Mouse (Mus musculus) heart, embryonic 11.5 days (tissue): ENCODE measurements around the gene Dazap2. TPM values are rescaled to one million over a fixed set of nuclear protein-coding genes. Genes with fewer than 3 reads are reported as not detected.

ENCODE experiments used
- ATAC-seq: fragments of 200-750 bp; cut with Nextera tagmentation; replicated peaks from 2 replicates; pipeline ENCODE4 v1.8.0; 2017; ENCODE audit warnings: moderate library complexity; ENCODE audit not compliant: insufficient number of reproducible peaks, low FRiP score, low TSS enrichment
- H3K27ac ChIP-seq: fragments of 300-500 bp; sonication (generic); 2 replicates; pipeline ENCODE4 v1.5.1; 2014; ENCODE audit warnings: mild to moderate bottlenecking, low read depth, low read length
- H3K27me3 ChIP-seq: fragments of 300-500 bp; sonication (generic); 2 replicates; pipeline ENCODE4 v1.6.1; 2014; ENCODE audit warnings: mild to moderate bottlenecking, low read length, mixed read lengths; ENCODE audit not compliant: control insufficient read depth, insufficient read depth
- H3K36me3 ChIP-seq: fragments of 300-500 bp; sonication (generic); 2 replicates; pipeline ENCODE4 v1.6.1; 2014; ENCODE audit warnings: mild to moderate bottlenecking, low read length, moderate library complexity, mixed read lengths; ENCODE audit not compliant: control insufficient read depth, insufficient read depth
- H3K4me1 ChIP-seq: fragments of 300-500 bp; sonication (generic); 2 replicates; pipeline ENCODE4 v1.6.1; 2014; ENCODE audit warnings: low read length; ENCODE audit not compliant: control insufficient read depth, insufficient read depth
- H3K4me2 ChIP-seq: fragments of 300-500 bp; sonication (generic); 2 replicates; pipeline ENCODE4 v1.6.1; 2014; ENCODE audit warnings: mild to moderate bottlenecking, moderate library complexity
- H3K4me3 ChIP-seq: fragments of 300-500 bp; sonication (generic); 2 replicates; pipeline ENCODE4 v1.5.1; 2014; ENCODE audit warnings: low read depth, low read length
- H3K9ac ChIP-seq: fragments of 300-500 bp; sonication (generic); 2 replicates; pipeline ENCODE4 v1.6.1; 2014; ENCODE audit warnings: mild to moderate bottlenecking, low read depth, low read length, moderate library complexity
- H3K9me3 ChIP-seq: fragments of 300-500 bp; sonication (generic); replicated peaks from 2 replicates; pipeline ENCODE4 v1.6.1; 2016; ENCODE audit warnings: low read length; ENCODE audit not compliant: control insufficient read depth
- WGBS: fragments of 180-500 bp; shearing (Covaris S2); extraction: QIAGEN DNeasy Blood & Tissue Kit; methylation state at CpG from one replicate; pipeline ENCODE4 v1.1.7; 2014; ENCODE audit not compliant: insufficient replicate concordance; 5-methylcytosine and 5-hydroxymethylcytosine counted together
- polyA plus RNA-seq: library from polyadenylated mRNA; unstranded; fragments of >200 nt; fragmentation: Nextera tagmentation; extraction: Ambion mirVana; gene quantifications from 2 replicates; pipeline ENCODE4 v1.2.1, GENCODE M21; 2014

The Dazap2 gene
- polyA plus RNA-seq, 1 experiment from 2014 or later, result 233 TPM

DNA sequence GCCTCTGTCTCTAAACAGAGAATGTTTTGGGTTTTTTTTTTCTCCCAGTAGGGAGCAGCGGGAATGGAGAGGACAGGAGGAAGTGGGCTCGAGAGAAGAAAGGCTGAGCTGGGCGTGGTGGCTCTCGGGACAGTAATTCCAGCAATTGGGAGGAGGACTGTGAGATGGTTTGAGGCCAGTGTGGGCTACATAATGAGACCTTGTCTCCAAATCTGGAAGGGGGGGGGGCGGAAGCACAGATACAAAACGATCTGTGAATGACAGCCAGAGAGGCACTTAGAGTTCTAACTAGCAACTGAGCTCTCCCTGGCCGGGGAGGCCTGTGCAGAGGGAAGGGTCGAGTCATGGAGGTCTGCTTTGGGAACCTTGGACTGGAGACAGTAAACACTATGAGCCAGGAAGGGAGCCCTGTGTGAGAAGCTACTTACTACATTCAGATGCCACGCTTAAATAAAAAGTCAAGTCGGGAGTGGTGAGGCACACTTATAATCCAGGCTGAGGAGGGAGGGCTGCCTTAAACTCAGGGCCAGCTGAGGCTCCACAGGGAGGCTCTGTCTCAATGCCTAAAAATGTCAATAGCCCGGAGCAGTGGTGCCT, 12.7 kb downstream of the Dazap2 start:
- WGBS, result 8% methylated on average over 11 of the region's 11 CpGs
- H3K27ac ChIP-seq, result peak overlapping the region; percentile 32; the same call in 1 of the 2 replicates

DNA sequence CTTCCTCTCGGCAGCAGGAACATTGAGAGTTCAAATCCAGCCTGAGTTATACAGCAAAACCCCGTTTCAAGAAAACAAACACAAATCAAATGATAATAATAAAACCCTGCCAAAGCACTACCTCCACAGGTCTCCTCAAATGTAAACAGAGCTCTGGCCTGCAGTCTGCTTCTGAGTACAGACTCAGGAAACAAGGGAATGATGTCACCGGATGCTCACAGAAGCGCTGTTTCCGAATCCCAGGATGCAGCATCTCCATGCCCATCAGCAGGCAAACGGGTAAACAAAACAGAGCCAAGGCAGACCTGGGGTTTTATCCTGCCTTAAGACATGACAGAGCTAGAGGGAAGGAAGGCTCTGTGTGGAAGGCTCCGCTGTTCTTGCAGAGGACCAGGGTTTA, 13.6 kb downstream of the Dazap2 start:
- Histone ChIP-seq H3K9ac (no peak overlapping the region), H3K9me3 (no peaks in the 10 kb centered on the region), H3K4me1 (peaks cover 7% of the 10 kb centered on the region), H3K27ac (0 out of 2 replicates have a peak overlapping the region, but pooled peaks have one; percentile 35), H3K27me3 (no peaks in the 10 kb centered on the region), H3K4me3 (no peak overlapping the region), H3K36me3 (no peaks in the 10 kb centered on the region), H3K4me2 (no peak overlapping the region)
- no peak for ATAC-seq
- WGBS, result 45% methylated on average over 7 of the region's 7 CpGs

More for the DNA sequence above, 12.7 kb downstream of the Dazap2 start:
- Histone ChIP-seq H3K27me3 (no peaks in the 10 kb centered on the region), H3K4me1 (peaks cover 7% of the 10 kb centered on the region), H3K36me3 (no peaks in the 10 kb centered on the region), H3K9me3 (no peaks in the 10 kb centered on the region), H3K4me2 (peak overlapping the region; percentile 37), H3K4me3 (no peak overlapping the region), H3K9ac (no peak overlapping the region)
- no peak for ATAC-seq

- Histone ChIP-seq H3K9ac (no peak overlapping the region), H3K36me3 (no peaks in the 10 kb centered on the region), H3K4me3 (no peak overlapping the region), H3K27ac (no peak overlapping the region), H3K4me2 (no peak overlapping the region), H3K27me3 (peaks cover 9% of the 10 kb centered on the region), H3K9me3 (no peaks in the 10 kb centered on the region), H3K4me1 (peaks cover 7% of the 10 kb centered on the region)
- ATAC-seq, result no peak
- WGBS, result 72% methylated on average over 3 of the region's 3 CpGs
Observed at GRCm38 (mm10) chr15:100630126-100630525, 15.0 kb downstream of the Dazap2 start.

GRCm38 (mm10) chr15:100631454-100632170, 16.5 kb downstream of the Dazap2 start:
- H3K9ac ChIP-seq, result no peak overlapping the region
- no peak for ATAC-seq

DNA sequence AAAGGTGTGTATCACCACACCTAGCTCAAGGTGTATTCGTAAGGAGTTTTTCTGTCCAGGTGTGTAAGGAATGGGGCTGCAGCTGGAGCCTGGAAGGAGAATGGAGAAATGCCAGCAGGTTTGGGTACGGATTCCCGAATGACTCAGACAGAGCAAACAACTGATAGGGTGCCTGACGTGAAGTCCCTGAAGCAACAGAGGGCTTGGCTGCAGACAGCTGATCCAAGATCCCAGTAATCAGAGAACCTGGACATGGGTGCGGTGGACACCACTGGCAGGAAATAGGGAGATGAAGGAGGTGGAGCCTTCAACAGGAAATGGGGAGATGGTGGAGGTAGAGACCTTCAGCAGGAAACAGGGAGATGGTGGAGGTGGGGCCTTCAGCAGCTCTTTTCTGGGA, 17.2 kb downstream of the Dazap2 start:
- no peak overlapping the region for H3K27ac ChIP-seq
- no peak overlapping the region for H3K4me2 ChIP-seq
- H3K9me3 ChIP-seq, result no peaks in the 10 kb centered on the region
- ATAC-seq, result no peak
- H3K36me3 ChIP-seq, result no peaks in the 10 kb centered on the region
- peaks cover 29% of the 10 kb centered on the region for H3K27me3 ChIP-seq
- no peak overlapping the region for H3K9ac ChIP-seq
- 57% methylated on average over 5 of the region's 5 CpGs for WGBS
- no peak overlapping the region for H3K4me3 ChIP-seq
- H3K4me1 ChIP-seq, result peaks cover 21% of the 10 kb centered on the region

More at GRCm38 (mm10) chr15:100631454-100632170, 16.5 kb downstream of the Dazap2 start:
- H3K9me3 ChIP-seq, result no peaks in the 10 kb centered on the region
- H3K27ac ChIP-seq, result no peak overlapping the region
- H3K4me3 ChIP-seq, result no peak overlapping the region
- H3K36me3 ChIP-seq, result no peaks in the 10 kb centered on the region
- peaks cover 14% of the 10 kb centered on the region for H3K4me1 ChIP-seq
- no peak overlapping the region for H3K4me2 ChIP-seq
- peaks cover 22% of the 10 kb centered on the region for H3K27me3 ChIP-seq
- 75% methylated on average over 12 of the region's 12 CpGs for WGBS

DNA sequence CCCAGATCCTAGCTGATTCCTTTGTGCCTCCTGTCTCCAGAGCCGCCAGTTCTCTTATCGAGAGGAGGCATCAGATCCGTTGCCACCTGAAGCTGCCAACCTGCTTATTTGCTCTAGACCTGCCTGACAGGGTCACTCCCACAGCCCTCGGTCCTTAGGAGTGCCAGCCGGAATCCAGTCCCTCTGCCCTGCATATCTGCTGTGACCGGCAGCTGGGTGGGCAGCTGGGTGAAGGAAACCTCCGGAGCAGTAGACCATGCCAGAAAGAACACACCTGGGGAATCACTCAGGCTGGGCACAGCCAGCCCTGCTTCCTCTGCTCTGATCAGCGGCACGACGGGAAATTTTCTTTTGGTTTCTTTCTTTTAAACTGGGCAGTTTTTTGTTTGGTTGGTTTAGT, 18.2 kb downstream of the Dazap2 start:
- Histone ChIP-seq H3K27me3 (peaks cover 31% of the 10 kb centered on the region), H3K9ac (no peak overlapping the region), H3K36me3 (no peaks in the 10 kb centered on the region), H3K4me2 (no peak overlapping the region), H3K9me3 (no peaks in the 10 kb centered on the region), H3K27ac (no peak overlapping the region), H3K4me1 (peaks cover 15% of the 10 kb centered on the region), H3K4me3 (no peak overlapping the region)
- WGBS, result 72% methylated on average over 10 of the region's 10 CpGs
- ATAC-seq, result no peak

GRCm38 (mm10) chr15:100635239-100635638, 20.1 kb downstream of the Dazap2 start:
- peaks cover 31% of the 10 kb centered on the region for H3K27me3 ChIP-seq
- H3K27ac ChIP-seq, result no peak overlapping the region
- peak overlapping the region; percentile 66; the same call in 1 of the 2 replicates for H3K4me3 ChIP-seq
- H3K9me3 ChIP-seq, result no peaks in the 10 kb centered on the region
- no peak overlapping the region for H3K9ac ChIP-seq
- no peak for ATAC-seq
- WGBS, result 8% methylated on average over 9 of the region's 9 CpGs
- no peaks in the 10 kb centered on the region for H3K36me3 ChIP-seq
- peak overlapping the region; percentile 96 for H3K4me2 ChIP-seq
- H3K4me1 ChIP-seq, result peaks cover 18% of the 10 kb centered on the region; the same call in 1 of the 2 replicates

DNA sequence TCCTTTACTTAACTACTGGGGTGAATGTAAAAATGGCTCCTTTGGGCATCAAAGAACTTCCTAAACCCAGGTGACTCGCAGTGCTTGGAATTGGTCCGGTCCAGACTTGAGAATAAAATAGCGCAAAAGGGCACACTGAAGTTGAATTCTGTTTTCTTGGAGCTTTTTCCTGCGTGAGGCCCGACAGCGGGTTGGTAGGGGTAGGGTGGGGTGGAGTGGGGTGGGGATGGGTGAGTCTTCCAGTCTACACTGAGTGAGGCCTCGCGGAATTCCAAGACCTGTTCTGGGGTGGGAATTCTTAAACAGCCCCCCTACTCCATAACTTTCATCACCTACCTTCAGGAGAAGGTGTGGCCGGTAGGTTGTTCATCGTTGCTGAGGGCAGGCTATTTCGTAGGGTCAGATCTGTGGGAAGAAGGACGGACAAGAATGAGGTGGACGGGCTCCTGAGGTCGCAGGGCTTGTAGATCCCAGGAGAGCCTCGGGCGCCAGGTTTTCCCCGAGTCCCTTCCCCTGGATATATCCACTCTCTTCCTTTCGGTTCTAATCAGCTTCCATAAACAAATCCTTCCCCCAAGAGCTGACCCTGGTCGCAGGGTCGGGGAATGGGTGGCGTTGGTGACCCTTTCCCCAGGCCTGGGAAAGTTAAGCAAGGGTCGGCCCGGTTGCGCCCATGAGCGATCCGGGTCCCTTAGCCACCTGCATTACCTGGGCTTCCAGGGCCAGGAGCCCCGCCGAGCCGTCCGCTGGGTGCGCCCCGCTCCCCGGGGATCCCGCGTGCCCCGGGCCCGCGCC, 20.9 kb downstream of the Dazap2 start:
- H3K4me3 ChIP-seq, result peak overlapping the region; percentile 66
- H3K9ac ChIP-seq, result peak overlapping the region; percentile 73
- WGBS, result 2% methylated on average over 37 of the region's 38 CpGs
- peaks cover 31% of the 10 kb centered on the region for H3K27me3 ChIP-seq
- no peaks in the 10 kb centered on the region for H3K9me3 ChIP-seq
- H3K27ac ChIP-seq, result no peak overlapping the region
- H3K4me1 ChIP-seq, result peaks cover 25% of the 10 kb centered on the region; the same call in 1 of the 2 replicates
- no peaks in the 10 kb centered on the region for H3K36me3 ChIP-seq
- no peak for ATAC-seq
- H3K4me2 ChIP-seq, result peak overlapping the region; percentile 96
